Mouse (Mus musculus) bone marrow, adult 2 months (tissue): ENCODE results near the gene Lamtor3.

Source experiments
- CTCF ChIP-seq: fragments of 200-500 bp; IDR thresholded peaks from 2 replicates; pipeline ENCODE4 v1.5.1; 2011; ENCODE audit warnings: low read length, control low read depth; ENCODE audit not compliant: control insufficient read depth, insufficient read depth
- POLR2A ChIP-seq: fragments of 200-500 bp; IDR thresholded peaks from 2 replicates; pipeline ENCODE4 v1.6.1; 2011; ENCODE audit warnings: low read depth, mild to moderate bottlenecking, control low read depth, low read length, borderline replicate concordance; ENCODE audit not compliant: control insufficient read depth

- TF ChIP-seq CTCF (no peak), POLR2A (no peak)
Measured at GRCm38 (mm10) chr3:137968820-137969486, 50.6 kb downstream of the Lamtor3 start.
